Mouse (Mus musculus) spleen, adult 2 months (tissue): ENCODE results near the gene Sod3. TPM values are rescaled to one million over a fixed set of nuclear protein-coding genes. Genes with fewer than 3 reads are reported as not detected.

Experiments
- DNase-seq, 2 experiments: peaks; one replicate each; pipeline versions ENCODE4 v3.0.0 to v3.0.0-alpha.2; 2012 to 2021; ENCODE audit warnings: low spot score in 2 of 2, low read depth in 1 of 2
- H3K27ac ChIP-seq: fragments of 200-500 bp; 2 replicates; pipeline ENCODE4 v1.5.1; 2012; ENCODE audit warnings: low read length, inconsistent platforms; ENCODE audit not compliant: insufficient read depth
- H3K27me3 ChIP-seq: fragments of 200-500 bp; 2 replicates; pipeline ENCODE4 v1.6.1; 2012; ENCODE audit warnings: mild to moderate bottlenecking, moderate library complexity, low read length, inconsistent platforms; ENCODE audit not compliant: control insufficient read depth, insufficient read depth
- H3K36me3 ChIP-seq: fragments of 200-500 bp; 2 replicates; pipeline ENCODE4 v1.6.1; 2012; ENCODE audit warnings: mild to moderate bottlenecking, low read length, inconsistent platforms; ENCODE audit not compliant: control insufficient read depth, insufficient read depth
- H3K4me1 ChIP-seq: fragments of 200-500 bp; 2 replicates; pipeline ENCODE4 v1.6.1; 2011; ENCODE audit warnings: inconsistent platforms; ENCODE audit not compliant: control insufficient read depth, insufficient read depth, insufficient read length
- H3K4me3 ChIP-seq: fragments of 200-500 bp; 2 replicates; pipeline ENCODE4 v1.5.1; 2011; ENCODE audit warnings: mild to moderate bottlenecking, inconsistent platforms; ENCODE audit not compliant: insufficient read depth, insufficient read length; ENCODE audit errors: extremely low read depth
- CTCF ChIP-seq: fragments of 200-500 bp; IDR thresholded peaks from 2 replicates; pipeline ENCODE4 v1.5.1; 2011; ENCODE audit warnings: mild to moderate bottlenecking, inconsistent platforms; ENCODE audit not compliant: insufficient read depth, insufficient read length, insufficient replicate concordance; ENCODE audit errors: extremely low read depth
- POLR2A ChIP-seq: fragments of 200-500 bp; IDR thresholded peaks from 2 replicates; pipeline ENCODE4 v1.6.1; 2011; ENCODE audit warnings: low read depth, low read length, inconsistent platforms
- WGBS: fragments of 180-500 bp; shearing (Covaris S2); methylation state at CpG from one replicate; pipeline ENCODE4 v1.1.7; 2018; 5-methylcytosine and 5-hydroxymethylcytosine counted together
- polyA plus RNA-seq: library from polyadenylated mRNA; depleted of rRNA; stranded (reverse); fragments of >200 nt; gene quantifications from 2 replicates; pipeline ENCODE4 v1.2.3, GENCODE M21; 2012

Gene Sod3
- polyA plus RNA-seq, 1 experiment = 40.4 TPM

DNA sequence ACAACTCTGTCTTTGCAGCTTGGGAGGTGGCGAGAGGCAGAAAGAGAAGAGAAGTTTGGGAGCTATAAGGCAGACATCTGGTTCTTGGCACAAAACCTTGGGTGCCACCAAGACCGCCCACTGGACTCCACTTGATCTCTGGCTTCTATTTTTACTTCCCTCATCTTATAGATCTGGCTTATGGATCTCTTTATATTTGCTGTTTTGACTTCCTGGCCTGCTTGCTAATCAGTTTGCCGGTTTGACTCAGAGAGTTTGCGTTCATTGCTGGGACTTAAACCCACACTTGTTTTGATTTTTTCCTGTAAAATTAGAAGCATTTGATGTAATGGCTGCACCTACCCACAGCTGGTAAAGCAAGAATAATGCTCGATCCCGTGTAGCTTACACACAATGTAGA, 7.3 kb downstream of the Sod3 start:
- TF ChIP-seq CTCF (no peak), POLR2A (no peak)
- Histone ChIP-seq H3K27ac (no peak overlapping the region), H3K4me1 (no peaks in the 10 kb centered on the region; the same call in 1 of the 2 replicates), H3K36me3 (no peaks in the 10 kb centered on the region), H3K4me3 (no peak overlapping the region), H3K27me3 (no peaks in the 10 kb centered on the region)
- WGBS = 87% methylated on average over 6 of the region's 6 CpGs
- no peak for DNase-seq

DNA sequence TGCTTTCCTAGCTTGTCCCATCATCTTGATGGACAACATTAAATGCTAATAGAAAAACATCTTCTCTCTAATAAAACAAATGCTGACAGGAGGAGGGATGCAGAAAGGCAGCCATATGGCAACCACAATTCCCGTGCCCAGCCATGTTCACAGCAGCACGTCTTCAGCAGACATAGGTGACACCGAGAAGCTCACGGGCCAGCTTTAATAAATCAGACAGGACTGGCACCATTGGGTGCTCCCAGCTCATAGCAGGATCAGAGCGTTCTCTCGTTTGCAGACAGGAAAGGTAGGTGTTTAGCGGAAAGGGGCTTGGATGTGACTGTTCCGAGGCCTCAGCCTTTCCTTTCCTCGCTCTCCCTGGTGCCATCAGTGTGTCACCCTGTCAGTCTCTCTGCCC, 12.3 kb downstream of the Sod3 start:
- no peak for TF ChIP-seq POLR2A
- no peak for TF ChIP-seq CTCF
- H3K27ac ChIP-seq = no peak overlapping the region
- 93% methylated on average over 9 of the region's 9 CpGs for WGBS
- H3K4me3 ChIP-seq = no peak overlapping the region
- no peaks in the 10 kb centered on the region for H3K36me3 ChIP-seq
- no peaks in the 10 kb centered on the region for H3K4me1 ChIP-seq
- DNase-seq = no peak
- no peaks in the 10 kb centered on the region for H3K27me3 ChIP-seq

DNA sequence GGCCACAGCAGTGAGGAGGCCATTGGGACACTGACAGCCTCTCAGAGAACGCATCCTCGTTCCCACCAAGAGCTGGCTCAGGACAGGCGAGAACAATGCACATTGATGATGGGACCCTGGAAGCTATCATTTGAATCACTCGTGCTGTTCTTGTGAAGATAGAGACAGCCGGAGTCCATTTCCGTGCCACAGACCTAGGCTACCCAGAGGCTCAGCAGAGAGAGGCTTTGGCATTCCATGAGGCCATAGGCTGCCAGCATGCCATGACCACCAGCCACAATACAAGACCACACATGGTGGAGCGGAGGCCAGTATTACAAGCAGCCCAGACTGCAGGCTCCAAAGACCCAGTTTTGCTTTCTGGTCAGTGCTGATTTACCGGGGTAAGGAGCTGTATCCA, 19.2 kb downstream of the Sod3 start:
- no peaks in the 10 kb centered on the region for H3K4me1 ChIP-seq
- H3K4me3 ChIP-seq = no peak overlapping the region
- no peak overlapping the region for H3K27ac ChIP-seq
- DNase-seq = no peak
- H3K36me3 ChIP-seq = no peaks in the 10 kb centered on the region
- H3K27me3 ChIP-seq = no peaks in the 10 kb centered on the region
- 92% methylated on average over 8 of the region's 8 CpGs for WGBS
- TF ChIP-seq POLR2A (no peak), CTCF (no peak)

DNA sequence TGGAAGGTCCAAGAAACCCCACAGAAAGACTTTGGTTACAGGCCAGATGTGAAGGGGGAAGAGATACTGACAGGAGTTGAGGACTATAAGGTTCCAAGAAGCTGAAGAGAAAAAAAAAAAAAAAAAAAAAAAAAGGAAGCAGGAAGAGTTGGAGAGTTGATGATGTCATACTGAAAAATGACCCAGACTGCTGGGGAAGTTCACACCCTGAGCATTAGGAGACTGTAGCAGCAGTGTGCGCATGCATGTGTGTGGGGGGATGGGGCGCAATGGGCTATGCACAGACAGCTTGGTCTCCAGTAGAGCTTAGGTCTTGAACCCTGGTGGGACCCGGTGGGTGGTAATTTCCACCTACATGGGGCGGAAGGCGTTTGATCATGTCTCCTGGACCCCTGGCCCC, 20.2 kb downstream of the Sod3 start:
- Histone ChIP-seq H3K27me3 (no peaks in the 10 kb centered on the region), H3K36me3 (no peaks in the 10 kb centered on the region), H3K4me1 (no peaks in the 10 kb centered on the region), H3K4me3 (no peak overlapping the region), H3K27ac (no peak overlapping the region)
- DNase-seq = no peak
- WGBS = 93% methylated on average over 5 of the region's 5 CpGs
- TF ChIP-seq POLR2A (no peak), CTCF (no peak)

DNA sequence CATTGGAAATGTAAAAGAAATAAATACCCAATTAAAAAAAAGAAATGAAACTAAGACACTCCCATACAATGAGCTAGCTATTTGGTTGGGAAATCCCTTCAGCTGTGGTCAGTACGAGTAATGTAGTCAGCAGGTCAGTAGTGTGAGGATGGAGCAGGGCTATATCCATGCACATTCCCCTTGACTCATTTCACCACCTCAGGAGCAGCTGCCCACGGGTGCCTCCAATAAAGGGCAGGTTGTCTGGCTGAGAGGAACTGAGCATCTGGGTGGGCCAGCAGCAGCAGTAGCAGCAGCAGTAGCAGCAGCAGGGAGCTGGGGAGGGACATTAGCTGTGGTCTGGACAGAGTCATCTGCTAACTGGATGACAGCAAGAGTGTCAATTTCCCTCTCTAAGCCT, 22.4 kb downstream of the Sod3 start:
- WGBS = 85% methylated on average over 2 of the region's 2 CpGs
- TF ChIP-seq POLR2A (no peak), CTCF (no peak)
- Histone ChIP-seq H3K4me3 (no peak overlapping the region), H3K4me1 (no peaks in the 10 kb centered on the region), H3K27me3 (no peaks in the 10 kb centered on the region), H3K36me3 (no peaks in the 10 kb centered on the region), H3K27ac (no peak overlapping the region)
- no peak for DNase-seq

DNA sequence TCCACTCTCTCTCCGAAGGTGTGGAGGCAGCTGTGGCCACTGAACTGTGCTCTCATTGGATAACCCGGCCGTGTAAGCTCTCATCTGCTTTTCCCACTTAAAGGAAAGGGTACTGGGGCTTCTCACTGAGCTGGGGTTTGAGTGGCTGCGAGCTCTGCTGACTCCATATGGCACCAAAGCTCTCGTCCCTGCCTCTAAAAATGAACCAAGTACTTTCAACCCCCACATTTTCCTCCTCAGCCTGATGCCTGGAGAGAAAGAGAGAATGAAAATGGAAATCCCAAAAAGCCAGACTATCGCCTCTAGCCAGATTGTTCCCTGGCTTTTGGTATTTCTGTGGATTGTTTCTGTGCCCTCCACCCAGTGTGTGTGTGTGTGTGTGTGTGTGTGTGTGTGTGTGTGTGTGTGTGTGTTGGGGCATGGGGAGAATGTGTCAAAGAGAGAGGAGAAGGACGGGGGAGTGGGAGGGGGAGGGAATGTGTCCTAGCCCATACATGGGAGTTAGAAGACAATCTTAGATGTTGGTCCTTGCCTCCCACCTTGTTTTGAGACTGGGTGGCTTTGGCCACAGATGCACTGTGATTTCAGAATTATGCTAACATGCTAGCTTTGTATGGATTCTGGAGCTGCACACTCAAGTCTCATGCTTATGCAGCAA, 24.6 kb downstream of the Sod3 start:
- H3K27ac ChIP-seq = no peak overlapping the region
- no peaks in the 10 kb centered on the region for H3K36me3 ChIP-seq
- WGBS = 89% methylated on average over 7 of the region's 7 CpGs
- DNase-seq = no peak
- H3K27me3 ChIP-seq = no peaks in the 10 kb centered on the region
- no peaks in the 10 kb centered on the region for H3K4me1 ChIP-seq
- H3K4me3 ChIP-seq = no peak overlapping the region
- TF ChIP-seq POLR2A = no peak

DNA sequence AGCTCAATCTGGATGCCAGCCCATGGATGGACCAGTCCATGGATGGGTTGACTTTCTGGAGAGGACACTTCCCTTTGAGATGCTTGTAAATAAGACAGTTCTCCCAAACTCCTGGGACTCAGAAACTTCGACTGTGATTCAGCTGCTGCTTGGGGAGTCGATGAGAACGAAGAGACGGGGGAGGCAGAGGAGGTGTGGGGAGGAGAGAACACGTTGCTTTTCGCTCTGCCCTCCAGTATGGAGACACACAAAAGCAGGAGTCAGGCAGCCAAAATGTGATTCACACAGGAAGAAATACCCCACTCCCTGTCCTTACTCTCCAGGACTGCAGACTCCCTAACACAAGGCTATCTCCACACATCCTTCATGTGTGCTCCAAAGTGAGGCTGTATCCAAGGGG, 26.8 kb downstream of the Sod3 start:
- no peaks in the 10 kb centered on the region for H3K36me3 ChIP-seq
- no peak overlapping the region for H3K27ac ChIP-seq
- TF ChIP-seq POLR2A (no peak), CTCF (no peak)
- no peaks in the 10 kb centered on the region for H3K27me3 ChIP-seq
- H3K4me1 ChIP-seq = no peaks in the 10 kb centered on the region
- DNase-seq = no peak
- WGBS = 87% methylated on average over 6 of the region's 6 CpGs
- no peak overlapping the region for H3K4me3 ChIP-seq
